Mouse (Mus musculus) erythroblast, embryonic 14.5 days (primary cell): ENCODE results near the gene Zpbp. TPM values are rescaled to one million over a fixed set of nuclear protein-coding genes. Genes with fewer than 3 reads are reported as not detected.

Experiments used
- H3K27me3 ChIP-seq: 2 replicates; pipeline ENCODE4 v1.6.1; 2012; ENCODE audit warnings: inconsistent platforms; ENCODE audit not compliant: control insufficient read depth
- H3K36me3 ChIP-seq: 2 replicates; pipeline ENCODE4 v1.6.1; 2012; ENCODE audit warnings: mild to moderate bottlenecking, inconsistent platforms; ENCODE audit not compliant: control insufficient read depth
- H3K4me1 ChIP-seq: 2 replicates; pipeline ENCODE4 v1.6.1; 2012; ENCODE audit warnings: inconsistent platforms; ENCODE audit not compliant: control insufficient read depth
- H3K4me3 ChIP-seq: replicated peaks from 2 replicates; pipeline ENCODE3; 2012; ENCODE audit warnings: moderate library complexity, mild to moderate bottlenecking, inconsistent platforms
- H3K9me3 ChIP-seq: 2 replicates; pipeline ENCODE4 v1.6.1; 2012; ENCODE audit warnings: low read length, inconsistent platforms, mixed read lengths; ENCODE audit not compliant: control insufficient read depth
- GATA1 ChIP-seq: IDR thresholded peaks from 2 replicates; pipeline ENCODE4 v1.6.1; 2012; ENCODE audit warnings: low read length, inconsistent platforms, mixed read lengths
- TAL1 ChIP-seq: IDR thresholded peaks from 3 replicates; pipeline ENCODE4 v1.6.1; 2012; ENCODE audit warnings: low read length, inconsistent platforms, mixed read lengths
- polyA plus RNA-seq: library from polyadenylated mRNA; stranded (reverse); fragments of >175 nt; gene quantifications from 2 replicates; pipeline ENCODE4 v1.2.3, GENCODE M21; 2012

Gene Zpbp
- polyA plus RNA-seq: not detected in 2 replicates

DNA sequence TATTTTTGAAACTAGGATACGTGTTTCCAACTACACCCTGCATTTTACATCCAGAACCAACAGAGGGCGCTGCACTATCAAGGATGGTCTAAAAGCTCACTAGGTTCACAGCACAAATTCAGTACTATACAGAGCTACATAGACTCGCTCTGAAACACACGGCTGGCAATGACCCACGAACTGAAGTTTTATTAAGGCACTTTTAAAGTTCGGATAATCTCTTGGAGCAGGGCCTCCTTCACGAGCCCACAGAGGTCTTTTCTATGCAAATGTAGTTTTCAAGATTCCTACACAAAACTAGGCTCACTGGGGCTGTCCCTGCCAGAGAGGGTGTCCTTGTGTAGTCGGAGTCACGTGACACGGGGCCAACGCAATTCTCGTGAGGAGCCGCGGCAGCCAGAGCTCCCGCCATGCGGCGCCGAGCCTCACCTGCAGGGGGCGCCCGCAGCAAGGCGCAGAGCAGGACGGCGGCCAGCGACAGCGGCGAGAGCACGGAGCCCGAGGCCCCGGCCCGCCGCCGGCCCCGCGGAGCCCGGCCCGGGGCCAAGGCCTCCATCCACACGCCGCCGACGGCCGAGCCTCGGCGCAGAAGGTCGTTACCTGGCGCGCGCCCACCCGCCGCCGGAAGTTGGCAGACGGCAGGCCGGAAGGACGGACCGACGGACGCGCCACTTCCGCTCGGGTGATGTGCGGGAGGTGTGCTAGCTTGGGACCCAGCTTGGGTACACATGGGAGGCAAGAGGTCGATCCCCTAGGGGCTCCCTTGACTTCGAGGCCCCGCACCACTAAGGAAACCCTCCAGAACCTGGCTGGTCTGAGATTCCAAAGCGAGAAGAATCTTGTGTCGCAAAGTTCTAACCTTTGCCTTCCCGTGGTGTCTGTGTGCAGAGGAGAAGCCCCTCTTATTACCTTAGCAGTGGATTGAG, at the start of gene Zpbp, which contains the start of gene Spata48:
Gene Zpbp, minus strand, starts transcription at position 774 of the 926 bp plus-strand sequence.
Gene Spata48, plus strand, starts transcription at position 460 of the 926 bp plus-strand sequence.
- Histone ChIP-seq H3K27me3 (no peaks in the 10 kb centered on the region), H3K4me1 (peaks cover 19% of the 10 kb centered on the region), H3K4me3 (peak within 1 kb of the TSS; percentile 88), H3K36me3 (no peaks in the 10 kb centered on the region), H3K9me3 (no peaks in the 10 kb centered on the region)
- TF ChIP-seq TAL1: no peak
- no peak for TF ChIP-seq GATA1

DNA sequence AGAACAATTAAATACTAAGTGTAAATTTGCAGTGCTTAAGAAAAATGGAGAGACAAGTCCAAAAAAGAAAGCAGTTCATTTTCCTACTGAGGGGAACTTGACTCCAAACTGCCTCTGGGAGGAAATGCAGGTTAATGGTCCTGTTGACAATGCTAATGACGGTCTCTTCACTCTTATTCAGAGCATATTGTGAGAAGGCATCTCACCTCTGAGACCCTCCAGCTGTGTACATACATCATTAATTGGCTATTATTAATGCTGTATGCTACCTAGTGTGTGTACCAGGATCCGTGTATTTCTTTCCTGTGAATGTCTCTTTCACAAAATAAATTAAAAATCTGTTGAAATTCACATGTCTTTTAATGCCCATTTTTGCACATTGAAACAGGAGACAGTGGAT, 47.2 kb upstream of the Zpbp start:
- no peak for TF ChIP-seq TAL1
- no peak for TF ChIP-seq GATA1
- Histone ChIP-seq H3K9me3 (no peaks in the 10 kb centered on the region), H3K4me3 (no peak overlapping the region), H3K27me3 (no peaks in the 10 kb centered on the region), H3K36me3 (no peaks in the 10 kb centered on the region), H3K4me1 (peaks cover 3% of the 10 kb centered on the region; the same call in 1 of the 2 replicates)

DNA sequence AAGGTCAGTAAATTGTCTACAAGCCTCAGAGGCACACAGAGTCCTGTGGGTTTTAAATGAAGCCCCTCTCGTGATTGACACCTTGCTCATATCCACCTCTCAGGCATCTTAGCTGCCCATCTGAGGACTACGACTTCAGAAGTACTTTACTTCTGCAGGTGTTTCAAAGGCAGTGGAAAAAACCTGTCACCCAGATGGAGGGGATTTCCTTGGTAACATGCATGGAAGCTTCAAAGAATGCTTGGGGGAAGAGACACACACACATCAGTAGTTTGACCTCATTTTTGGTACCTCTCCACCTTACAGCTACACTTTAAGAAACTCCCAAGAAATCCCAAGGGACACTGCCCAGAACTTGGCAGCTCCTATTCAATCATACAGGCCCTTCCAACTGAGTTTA, 44.0 kb upstream of the Zpbp start:
- no peaks in the 10 kb centered on the region for H3K27me3 ChIP-seq
- TF ChIP-seq GATA1 (no peak), TAL1 (no peak)
- H3K9me3 ChIP-seq: no peaks in the 10 kb centered on the region
- H3K36me3 ChIP-seq: no peaks in the 10 kb centered on the region
- H3K4me3 ChIP-seq: no peak overlapping the region
- peaks cover 3% of the 10 kb centered on the region; the same call in 1 of the 2 replicates for H3K4me1 ChIP-seq

DNA sequence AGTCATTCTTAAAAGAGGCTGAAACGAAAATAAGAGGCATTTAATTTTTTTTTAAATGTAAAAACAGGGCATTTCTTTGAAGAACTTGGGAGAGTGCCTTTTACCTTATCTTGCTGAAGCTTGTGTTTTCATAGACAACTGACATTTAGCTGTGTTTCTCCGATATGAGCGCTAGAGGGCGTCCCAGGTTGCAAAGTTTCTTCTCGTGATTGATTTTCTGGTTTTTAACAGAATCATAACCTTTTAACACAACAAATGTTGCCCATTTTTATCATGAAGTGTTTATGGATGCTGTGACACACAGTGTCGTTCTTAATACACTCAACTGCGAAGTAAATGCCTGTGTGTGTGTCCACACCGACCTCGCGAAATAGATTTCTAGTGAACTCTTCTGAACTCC, 37.7 kb upstream of the Zpbp start:
- TF ChIP-seq GATA1 (no peak), TAL1 (no peak)
- H3K4me3 ChIP-seq: no peak overlapping the region
- H3K36me3 ChIP-seq: no peaks in the 10 kb centered on the region

DNA sequence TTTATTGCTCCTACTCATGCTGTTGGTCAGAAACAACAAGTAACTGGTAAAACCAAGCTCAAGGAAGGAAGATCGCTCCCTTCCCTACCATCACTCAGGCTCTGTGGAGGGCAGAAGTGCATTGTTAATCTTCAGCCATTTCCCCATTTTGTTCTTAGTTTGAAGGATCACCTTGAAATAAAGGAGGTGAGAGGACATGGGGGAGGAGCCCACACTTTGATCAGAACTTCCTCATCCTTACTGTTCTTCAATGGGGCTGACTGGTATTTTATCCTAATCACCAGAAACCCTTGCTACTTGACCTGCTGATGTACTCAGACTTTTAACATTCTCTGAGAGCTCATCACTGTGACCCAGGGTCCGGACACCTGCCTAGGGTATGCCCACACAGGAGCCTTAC, 33.5 kb upstream of the Zpbp start:
- Histone ChIP-seq H3K4me1 (no peaks in the 10 kb centered on the region; the same call in 1 of the 2 replicates), H3K9me3 (no peaks in the 10 kb centered on the region), H3K36me3 (no peaks in the 10 kb centered on the region), H3K27me3 (no peaks in the 10 kb centered on the region), H3K4me3 (no peak overlapping the region)
- no peak for TF ChIP-seq GATA1
- no peak for TF ChIP-seq TAL1

More for the DNA sequence above, 37.7 kb upstream of the Zpbp start:
- H3K9me3 ChIP-seq: no peaks in the 10 kb centered on the region
- H3K27me3 ChIP-seq: no peaks in the 10 kb centered on the region
- no peaks in the 10 kb centered on the region; the same call in 1 of the 2 replicates for H3K4me1 ChIP-seq

DNA sequence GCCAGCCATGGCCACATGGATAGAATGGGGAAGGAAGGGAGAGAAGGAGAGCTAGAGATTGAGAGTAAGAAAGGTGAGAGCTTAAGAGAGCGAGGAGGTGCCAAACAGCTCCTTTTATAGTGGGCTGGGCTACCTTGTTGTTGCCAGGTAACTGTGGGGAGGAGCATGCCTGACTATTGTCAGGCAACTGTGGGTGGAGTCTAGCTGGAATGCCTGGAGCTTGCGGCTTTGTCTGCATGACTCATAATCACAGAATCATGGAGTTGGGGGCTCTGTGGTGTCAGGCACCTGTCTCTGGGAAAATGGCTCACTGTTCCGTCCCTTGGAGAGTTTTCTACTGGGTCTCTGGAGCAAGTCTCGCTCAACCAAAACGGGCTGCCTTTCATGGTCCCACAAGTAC, 29.8 kb upstream of the Zpbp start:
- Histone ChIP-seq H3K9me3 (no peaks in the 10 kb centered on the region), H3K36me3 (no peaks in the 10 kb centered on the region), H3K4me1 (no peaks in the 10 kb centered on the region), H3K4me3 (no peak overlapping the region), H3K27me3 (no peaks in the 10 kb centered on the region)
- no peak for TF ChIP-seq GATA1

DNA sequence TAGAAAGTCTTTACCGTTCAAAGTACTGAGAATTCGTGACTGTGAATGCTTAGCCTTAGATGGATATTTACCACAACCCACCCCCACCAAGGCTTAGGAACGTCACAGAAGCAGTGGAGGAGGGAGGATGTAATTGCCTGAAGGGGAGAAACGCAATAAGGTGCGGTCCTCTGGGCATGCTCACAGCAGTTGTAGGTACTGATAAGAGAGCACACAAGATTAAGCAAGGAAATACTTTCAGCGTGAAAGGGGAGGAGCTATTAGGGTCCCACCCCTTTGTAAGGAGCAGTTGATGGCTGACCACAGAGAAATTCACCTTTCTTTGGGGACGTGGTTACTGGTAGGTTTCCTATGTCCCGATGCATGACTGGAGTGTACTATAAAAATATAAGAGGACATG, 22.2 kb upstream of the Zpbp start:
- TF ChIP-seq GATA1: no peak
- TF ChIP-seq TAL1: no peak
- no peak overlapping the region for H3K4me3 ChIP-seq

DNA sequence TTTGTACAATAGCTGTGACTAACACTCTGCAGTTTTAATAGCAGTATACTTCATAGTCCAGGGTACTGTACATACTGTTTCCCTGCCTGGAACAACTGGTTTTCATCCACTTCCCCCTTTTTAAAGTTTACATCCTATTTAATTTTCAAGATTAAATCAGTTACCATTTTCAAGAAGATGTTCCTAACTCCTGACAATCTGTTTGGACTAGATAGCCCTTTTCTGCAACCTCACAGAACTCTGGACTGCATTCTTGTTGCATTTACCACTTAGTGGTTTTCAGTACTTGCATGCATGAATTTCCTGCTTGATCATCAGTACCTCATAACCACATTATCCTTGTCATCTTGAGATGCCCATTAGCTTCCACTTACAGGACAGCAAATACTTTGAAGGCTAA, 6.7 kb upstream of the Zpbp start:
- no peaks in the 10 kb centered on the region for H3K4me1 ChIP-seq
- H3K36me3 ChIP-seq: no peaks in the 10 kb centered on the region
- no peaks in the 10 kb centered on the region for H3K27me3 ChIP-seq
- H3K4me3 ChIP-seq: no peak overlapping the region
- H3K9me3 ChIP-seq: no peaks in the 10 kb centered on the region
- no peak for TF ChIP-seq GATA1
- TF ChIP-seq TAL1: no peak

More for the DNA sequence above, 22.2 kb upstream of the Zpbp start:
- Histone ChIP-seq H3K27me3 (no peaks in the 10 kb centered on the region), H3K4me1 (peaks cover 7% of the 10 kb centered on the region), H3K9me3 (no peaks in the 10 kb centered on the region), H3K36me3 (no peaks in the 10 kb centered on the region)

DNA sequence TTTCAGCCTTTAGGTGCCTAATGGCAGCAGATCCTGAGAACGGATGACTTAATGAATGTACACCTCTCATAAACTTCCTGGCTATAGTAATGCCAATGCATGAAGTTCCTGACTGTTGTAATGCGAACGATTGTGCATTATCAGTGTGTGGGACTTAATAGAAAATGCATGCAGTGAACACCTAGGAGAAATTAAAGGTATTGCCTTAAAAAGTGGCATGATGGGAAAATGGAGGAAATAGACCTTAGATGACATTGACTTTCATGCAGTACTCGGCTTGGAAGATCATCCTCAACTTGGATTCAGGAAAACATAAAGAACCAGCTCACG, 318 bp upstream of the Zpbp start:
- TF ChIP-seq TAL1 (no peak), GATA1 (no peak)
- Histone ChIP-seq H3K27me3 (no peaks in the 10 kb centered on the region), H3K36me3 (no peaks in the 10 kb centered on the region), H3K4me3 (peak overlapping the region; percentile 88), H3K9me3 (no peaks in the 10 kb centered on the region), H3K4me1 (peaks cover 19% of the 10 kb centered on the region)

DNA sequence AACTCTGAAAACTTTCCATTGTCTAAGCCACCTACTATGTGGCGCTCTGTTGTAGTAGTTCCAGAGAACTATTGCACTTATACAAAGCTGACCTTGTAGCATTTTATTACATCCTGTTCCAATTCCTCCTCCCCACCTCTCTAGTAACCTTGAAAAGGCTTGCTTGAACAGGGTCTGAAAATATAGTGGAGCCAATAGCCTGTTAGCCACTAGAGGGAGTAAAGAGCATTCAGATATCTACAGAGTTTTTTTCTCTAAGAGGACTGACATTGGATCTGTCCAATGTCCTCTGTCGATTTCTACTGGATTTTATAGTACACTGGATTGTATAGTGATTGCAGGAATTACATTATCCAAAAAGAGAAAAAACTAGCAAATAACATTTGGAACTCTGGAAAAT, 7.2 kb downstream of the Zpbp start:
- no peak overlapping the region for H3K4me3 ChIP-seq
- H3K27me3 ChIP-seq: no peaks in the 10 kb centered on the region
- H3K9me3 ChIP-seq: no peaks in the 10 kb centered on the region
- no peaks in the 10 kb centered on the region for H3K4me1 ChIP-seq
- no peak for TF ChIP-seq GATA1
- no peak for TF ChIP-seq TAL1
- H3K36me3 ChIP-seq: no peaks in the 10 kb centered on the region
